Mouse (Mus musculus): ENCODE results near the gene Prkg1.

- TF ChIP-seq EP300 (IDR thresholded peaks at IDR 0.05; ENCODE audit: low read depth) = no peak
- TF ChIP-seq CTCF (IDR thresholded peaks at IDR 0.05; ENCODE audit: low read depth) = no peak
Observed at GRCm38 (mm10) chr19:31255780-31256179, 509.1 kb downstream of the Prkg1 start.
